Mouse (Mus musculus) neural tube, embryonic 12.5 days (tissue): ENCODE data around the gene Rps19. TPM values are rescaled to one million over a fixed set of nuclear protein-coding genes. Genes with fewer than 3 reads are reported as not detected.

Experiments
- ATAC-seq: fragments of 200-750 bp; cut with Nextera tagmentation; 2 replicates; pipeline ENCODE4 v1.8.0; 2017; ENCODE audit warnings: low read depth, mild to moderate bottlenecking, moderate TSS enrichment, moderate library complexity; ENCODE audit not compliant: low FRiP score
- H3K27ac ChIP-seq: fragments of 300-500 bp; sonication (generic); 2 replicates; pipeline ENCODE4 v1.5.1; 2016
- H3K27me3 ChIP-seq: fragments of 300-500 bp; sonication (generic); replicated peaks from 2 replicates; pipeline ENCODE4 v1.6.1; 2016; ENCODE audit warnings: mild to moderate bottlenecking
- H3K36me3 ChIP-seq: fragments of 300-500 bp; sonication (generic); 2 replicates; pipeline ENCODE4 v1.6.1; 2016; ENCODE audit warnings: mild to moderate bottlenecking
- H3K4me1 ChIP-seq: fragments of 300-500 bp; sonication (generic); 2 replicates; pipeline ENCODE4 v1.6.1; 2016
- H3K4me2 ChIP-seq: fragments of 300-500 bp; sonication (generic); replicated peaks from 2 replicates; pipeline ENCODE4 v1.6.1; 2016; ENCODE audit warnings: mild to moderate bottlenecking
- H3K4me3 ChIP-seq: fragments of 300-500 bp; sonication (generic); 2 replicates; pipeline ENCODE4 v1.5.1; 2016
- H3K9ac ChIP-seq: fragments of 300-500 bp; sonication (generic); 2 replicates; pipeline ENCODE4 v1.6.1; 2016; ENCODE audit warnings: mild to moderate bottlenecking
- H3K9me3 ChIP-seq: fragments of 300-500 bp; sonication (generic); 2 replicates; pipeline ENCODE4 v1.6.1; 2016; ENCODE audit warnings: mild to moderate bottlenecking
- WGBS: fragments of 180-500 bp; shearing (Covaris S2); methylation state at CpG from one replicate; pipeline ENCODE4 v1.1.7; 2016; 5-methylcytosine and 5-hydroxymethylcytosine counted together
- polyA plus RNA-seq: library from polyadenylated mRNA; unstranded; fragments of >200 nt; fragmentation: Nextera tagmentation; extraction: Ambion mirVana; gene quantifications from 2 replicates; pipeline ENCODE4 v1.2.1, GENCODE M21; 2016

Gene Rps19
- polyA plus RNA-seq, 1 experiment from 2014 or later: 1,344 TPM

GRCm38 (mm10) chr7:24896269-24896668, 12.1 kb downstream of the Rps19 start:
- Histone ChIP-seq H3K4me1 (no peaks in the 10 kb centered on the region), H3K9me3 (no peaks in the 10 kb centered on the region), H3K4me2 (no peak overlapping the region), H3K36me3 (peaks cover 7% of the 10 kb centered on the region; the same call in 1 of the 2 replicates), H3K27ac (no peak overlapping the region), H3K4me3 (no peak overlapping the region), H3K27me3 (no peaks in the 10 kb centered on the region), H3K9ac (no peak overlapping the region)
- no peak for ATAC-seq
- 72% methylated on average over 8 of the region's 8 CpGs for WGBS

DNA sequence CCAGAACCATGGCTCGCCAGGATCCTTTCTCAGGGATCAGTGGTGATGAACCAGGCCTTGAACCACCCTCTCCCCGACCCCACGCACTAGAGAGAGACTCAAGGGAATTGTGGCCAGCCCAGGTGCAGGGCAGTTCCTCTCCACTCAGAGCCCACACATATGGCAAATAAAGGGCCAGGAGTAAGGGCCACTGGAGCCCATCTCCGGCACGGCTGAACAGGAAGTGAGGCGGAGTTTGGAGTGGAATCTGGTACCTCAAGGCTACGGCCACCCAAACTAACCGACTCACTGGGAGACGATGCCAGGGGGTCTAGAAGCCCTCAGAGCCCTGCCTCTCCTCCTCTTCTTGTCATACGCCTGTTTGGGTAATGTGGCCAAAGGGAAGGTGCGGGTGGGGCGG, 13.1 kb downstream of the Rps19 start, which contains the start of gene Cd79a:
Gene Cd79a, plus strand, starts transcription at position 158 of the 400 bp plus-strand sequence.
- no peak for ATAC-seq
- H3K4me1 ChIP-seq: no peaks in the 10 kb centered on the region
- no peaks in the 10 kb centered on the region for H3K9me3 ChIP-seq
- WGBS: 78% methylated on average over 12 of the region's 12 CpGs
- H3K27ac ChIP-seq: no peak within 1 kb of the TSS
- H3K4me3 ChIP-seq: no peak within 1 kb of the TSS
- H3K4me2 ChIP-seq: no peak within 1 kb of the TSS
- no peak within 1 kb of the TSS for H3K9ac ChIP-seq
- no peaks in the 10 kb centered on the region for H3K36me3 ChIP-seq
- no peaks in the 10 kb centered on the region for H3K27me3 ChIP-seq

GRCm38 (mm10) chr7:24897959-24898358, 13.8 kb downstream of the Rps19 start:
- H3K9ac ChIP-seq: no peak overlapping the region
- no peaks in the 10 kb centered on the region for H3K27me3 ChIP-seq
- 78% methylated on average over 5 of the region's 5 CpGs for WGBS
- peaks cover 2% of the 10 kb centered on the region; the same call in 1 of the 2 replicates for H3K4me1 ChIP-seq
- no peak overlapping the region for H3K4me3 ChIP-seq
- no peak overlapping the region for H3K4me2 ChIP-seq
- no peaks in the 10 kb centered on the region for H3K36me3 ChIP-seq
- no peaks in the 10 kb centered on the region for H3K9me3 ChIP-seq
- ATAC-seq: no peak
- no peak overlapping the region for H3K27ac ChIP-seq

- WGBS: 75% methylated on average over 6 of the region's 6 CpGs
- Histone ChIP-seq H3K9ac (no peak overlapping the region), H3K27me3 (no peaks in the 10 kb centered on the region), H3K4me2 (no peak overlapping the region), H3K27ac (no peak overlapping the region), H3K36me3 (no peaks in the 10 kb centered on the region), H3K4me3 (no peak overlapping the region), H3K4me1 (peaks cover 18% of the 10 kb centered on the region), H3K9me3 (no peaks in the 10 kb centered on the region)
- ATAC-seq: no peak
These were observed 16.9 kb downstream of the Rps19 start for GRCm38 (mm10) chr7:24901114-24901513.

DNA sequence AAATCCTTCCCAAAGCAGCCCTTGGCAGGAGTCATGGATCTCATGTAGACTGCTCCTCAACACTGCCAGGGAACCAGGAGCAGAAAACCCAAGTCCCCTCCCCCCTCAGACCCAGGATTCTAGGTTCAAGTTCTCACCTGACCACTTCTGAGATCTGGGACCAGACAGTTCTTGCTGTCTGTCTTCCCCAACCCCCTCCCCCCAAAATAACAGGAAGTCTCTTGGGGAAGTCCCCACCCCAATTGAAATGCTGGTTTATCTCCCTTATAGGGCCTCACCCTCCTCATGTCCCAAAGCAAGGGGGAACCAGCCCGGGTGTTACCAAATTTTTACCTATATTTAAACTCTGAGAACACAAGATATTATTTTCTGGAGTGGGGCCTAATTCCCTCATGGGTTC, 17.7 kb downstream of the Rps19 start:
- ATAC-seq: no peak
- Histone ChIP-seq H3K4me3 (no peak overlapping the region), H3K27me3 (no peaks in the 10 kb centered on the region), H3K9me3 (no peaks in the 10 kb centered on the region), H3K36me3 (no peaks in the 10 kb centered on the region), H3K4me2 (peak overlapping the region; percentile 65; the same call in 1 of the 2 replicates), H3K9ac (no peak overlapping the region), H3K27ac (no peak overlapping the region), H3K4me1 (peaks cover 25% of the 10 kb centered on the region)
- 80% methylated on average over 1 of the region's 1 CpGs for WGBS

GRCm38 (mm10) chr7:24902264-24902629, 18.1 kb downstream of the Rps19 start:
- Histone ChIP-seq H3K9ac (peak overlapping the region; percentile 74; the same call in 1 of the 2 replicates), H3K4me1 (peaks cover 28% of the 10 kb centered on the region)

GRCm38 (mm10) chr7:24902630-24903443, 18.7 kb downstream of the Rps19 start, which contains the start of gene Arhgef1:
Gene Arhgef1 (plus strand): TSS chr7:24902912.
- 6% methylated on average over 61 of the region's 68 CpGs for WGBS
- H3K4me3 ChIP-seq: peak within 1 kb of the TSS; percentile 63
- peak within 1 kb of the TSS; percentile 57; the same call in 1 of the 2 replicates for H3K27ac ChIP-seq
- no peaks in the 10 kb centered on the region for H3K27me3 ChIP-seq
- peak within 1 kb of the TSS; percentile 65 for H3K4me2 ChIP-seq
- H3K9ac ChIP-seq: peak within 1 kb of the TSS; percentile 74
- peaks cover 2% of the 10 kb centered on the region; the same call in 1 of the 2 replicates for H3K36me3 ChIP-seq
- peaks cover 33% of the 10 kb centered on the region for H3K4me1 ChIP-seq
- H3K9me3 ChIP-seq: no peaks in the 10 kb centered on the region
- ATAC-seq: no peak

More at GRCm38 (mm10) chr7:24902264-24902629, 18.1 kb downstream of the Rps19 start:
- 58% methylated on average over 2 of the region's 2 CpGs for WGBS
- H3K27me3 ChIP-seq: no peaks in the 10 kb centered on the region
- H3K27ac ChIP-seq: no peak overlapping the region
- no peak for ATAC-seq
- no peaks in the 10 kb centered on the region for H3K9me3 ChIP-seq
- H3K4me2 ChIP-seq: peak overlapping the region; percentile 65
- no peaks in the 10 kb centered on the region for H3K36me3 ChIP-seq
- H3K4me3 ChIP-seq: peak overlapping the region; percentile 63

DNA sequence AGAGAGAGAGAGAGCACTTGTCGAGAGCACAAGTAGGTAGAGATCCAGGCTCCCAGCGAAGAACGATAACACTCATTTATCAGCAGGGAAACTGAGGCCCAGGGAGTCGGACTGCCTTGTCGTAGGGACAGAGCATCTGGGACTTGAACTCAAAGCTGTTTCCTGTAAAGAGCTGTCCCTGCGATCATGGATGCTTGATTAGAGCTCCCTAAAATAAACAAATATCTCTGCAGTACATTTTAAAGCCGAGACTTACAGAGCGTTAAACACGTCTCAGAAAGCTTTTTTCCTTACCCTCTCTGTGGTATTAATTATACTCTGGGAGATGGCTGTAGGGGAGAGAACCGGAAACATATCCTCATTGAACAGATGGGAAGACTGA, 19.3 kb downstream of the Rps19 start:
- no peak for ATAC-seq
- peaks cover 33% of the 10 kb centered on the region for H3K4me1 ChIP-seq
- WGBS: 45% methylated on average over 10 of the region's 10 CpGs

GRCm38 (mm10) chr7:24904070-24904483, 19.9 kb downstream of the Rps19 start:
- H3K9ac ChIP-seq: peak overlapping the region; percentile 75
- under 1% methylated on average over 30 of the region's 30 CpGs for WGBS
- H3K4me1 ChIP-seq: peaks cover 33% of the 10 kb centered on the region
- peaks cover 15% of the 10 kb centered on the region for H3K36me3 ChIP-seq
- 0 out of 2 replicates have a peak overlapping the region, but pooled peaks have one; percentile 20 for H3K27ac ChIP-seq
- H3K4me3 ChIP-seq: peak overlapping the region; percentile 60
- H3K27me3 ChIP-seq: no peaks in the 10 kb centered on the region
- H3K4me2 ChIP-seq: peak overlapping the region; percentile 65
- H3K9me3 ChIP-seq: no peaks in the 10 kb centered on the region
- ATAC-seq: peak; percentile 96

More for the DNA sequence above, 19.3 kb downstream of the Rps19 start:
- Histone ChIP-seq H3K9ac (peak overlapping the region; percentile 74; the same call in 1 of the 2 replicates), H3K9me3 (no peaks in the 10 kb centered on the region), H3K27me3 (no peaks in the 10 kb centered on the region), H3K36me3 (peaks cover 8% of the 10 kb centered on the region), H3K27ac (no peak overlapping the region), H3K4me3 (peak overlapping the region; percentile 63), H3K4me2 (peak overlapping the region; percentile 65)

- peak overlapping the region; percentile 75 for H3K9ac ChIP-seq
- peaks cover 17% of the 10 kb centered on the region for H3K36me3 ChIP-seq
- H3K27me3 ChIP-seq: no peaks in the 10 kb centered on the region
- 20% methylated on average over 3 of the region's 3 CpGs for WGBS
- H3K4me1 ChIP-seq: peaks cover 33% of the 10 kb centered on the region
- no peak overlapping the region for H3K27ac ChIP-seq
- ATAC-seq: peak; percentile 34; the same call in 1 of the 2 replicates
- no peaks in the 10 kb centered on the region for H3K9me3 ChIP-seq
- peak overlapping the region; percentile 65 for H3K4me2 ChIP-seq
- H3K4me3 ChIP-seq: peak overlapping the region; percentile 60
These were observed 20.8 kb downstream of the Rps19 start for GRCm38 (mm10) chr7:24904936-24905335.

GRCm38 (mm10) chr7:24906551-24906950, 22.4 kb downstream of the Rps19 start:
- H3K36me3 ChIP-seq: peaks cover 20% of the 10 kb centered on the region
- H3K27ac ChIP-seq: no peak overlapping the region
- H3K4me2 ChIP-seq: no peak overlapping the region
- no peak for ATAC-seq
- H3K27me3 ChIP-seq: no peaks in the 10 kb centered on the region
- no peak overlapping the region for H3K4me3 ChIP-seq
- H3K4me1 ChIP-seq: peaks cover 33% of the 10 kb centered on the region
- H3K9me3 ChIP-seq: no peaks in the 10 kb centered on the region
- 34% methylated on average over 6 of the region's 6 CpGs for WGBS
- peak overlapping the region; percentile 42; the same call in 1 of the 2 replicates for H3K9ac ChIP-seq

DNA sequence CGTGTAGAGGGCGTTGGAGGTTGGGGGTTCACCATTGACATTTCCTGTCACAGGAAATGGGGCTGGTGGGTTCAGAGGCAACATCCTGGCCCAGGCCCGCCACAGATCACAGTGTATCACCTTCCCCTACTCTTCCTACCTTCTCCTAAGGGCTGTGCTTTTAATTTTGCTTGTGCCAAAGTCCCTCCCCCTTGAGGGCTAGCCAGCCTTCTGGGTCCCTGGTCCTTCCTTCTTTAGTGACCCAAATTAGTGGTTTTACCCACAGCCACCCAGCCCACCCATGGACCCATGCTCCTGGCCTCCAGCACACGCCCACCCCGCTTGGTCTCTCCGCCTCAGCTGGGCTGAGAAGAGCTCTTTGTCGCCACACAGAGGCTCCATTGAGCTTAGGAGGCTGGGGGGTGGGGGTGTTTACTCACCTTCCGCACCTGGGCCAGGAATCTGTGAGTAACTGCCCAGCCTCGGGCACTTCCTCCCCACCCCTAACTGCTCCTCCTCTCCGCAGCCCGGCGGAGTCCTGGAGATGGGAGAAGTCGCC, 23.1 kb downstream of the Rps19 start:
- no peaks in the 10 kb centered on the region for H3K27me3 ChIP-seq
- no peak for ATAC-seq
- no peaks in the 10 kb centered on the region for H3K9me3 ChIP-seq
- H3K4me2 ChIP-seq: peak overlapping the region; percentile 19; the same call in 1 of the 2 replicates
- peak overlapping the region; percentile 42; the same call in 1 of the 2 replicates for H3K9ac ChIP-seq
- no peak overlapping the region for H3K27ac ChIP-seq
- 31% methylated on average over 13 of the region's 13 CpGs for WGBS
- peaks cover 25% of the 10 kb centered on the region for H3K36me3 ChIP-seq
- H3K4me3 ChIP-seq: no peak overlapping the region
- peaks cover 33% of the 10 kb centered on the region for H3K4me1 ChIP-seq
